Mouse (Mus musculus) leukemia stem cell, adult 10-12 weeks (primary cell): ENCODE data around the gene Spin2f. TPM values are rescaled to one million over a fixed set of nuclear protein-coding genes. Genes with fewer than 3 reads are reported as not detected.

Source experiments
- polyA plus RNA-seq: library from polyadenylated mRNA; stranded (reverse); fragments of >175 nt; gene quantifications from 2 replicates; pipeline ENCODE4 v1.2.3, GENCODE M21; 2012; ENCODE audit warnings: low replicate concordance

The Spin2f gene
- not detected in 2 replicates for polyA plus RNA-seq

GRCm38 (mm10) chrX:31253594-31253993 lies at the start of gene Spin2f:
TSS of gene Spin2f (plus strand) at chrX:31253894.

Other genes starting within 250 kb of the Spin2f start
- gene Btbd35f29, start 136.2 kb upstream of the Spin2f start, polyA plus RNA-seq = not detected in 2 replicates
- gene Btbd35f26, start 82.6 kb downstream of the Spin2f start, polyA plus RNA-seq = not detected in 2 replicates
- not detected in 2 replicates for gene Btbd35f19, start 130.0 kb downstream of the Spin2f start, polyA plus RNA-seq